Mouse (Mus musculus) small intestine, adult 2 months (tissue): ENCODE data around the gene Col12a1.

ENCODE experiments used
- CTCF ChIP-seq: fragments of 200-500 bp; IDR thresholded peaks from 2 replicates; pipeline ENCODE4 v1.5.1; 2012; ENCODE audit warnings: low read depth, mild to moderate bottlenecking, control low read depth, inconsistent platforms, low read length, moderate library complexity, mixed read lengths; ENCODE audit not compliant: insufficient replicate concordance, insufficient read length; ENCODE audit errors: extremely low read depth
- POLR2A ChIP-seq: fragments of 200-500 bp; IDR thresholded peaks from 2 replicates; pipeline ENCODE4 v1.6.1; 2012; ENCODE audit warnings: low read depth, mild to moderate bottlenecking, control low read depth, inconsistent platforms, low read length, moderate library complexity

DNA sequence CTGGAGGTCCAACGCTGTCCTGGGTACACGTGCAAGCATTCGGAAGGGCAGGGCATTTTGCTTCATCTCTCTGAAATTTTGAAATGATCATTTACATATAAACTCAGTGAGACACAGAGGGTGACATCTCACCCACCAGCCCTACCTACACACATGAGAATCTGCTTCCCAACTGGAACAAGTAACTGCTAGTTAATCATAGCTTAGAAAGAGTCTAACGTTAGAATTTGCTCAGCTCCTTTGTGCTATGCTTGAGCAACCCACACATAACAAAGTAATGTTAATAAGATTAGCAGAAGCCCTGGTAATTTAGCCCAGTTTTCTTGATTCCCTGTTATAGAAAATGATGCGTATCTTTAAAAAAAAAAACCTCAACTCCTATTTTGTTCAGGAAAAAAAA is 102.6 kb downstream of the Col12a1 start:
- TF ChIP-seq CTCF (no peak), POLR2A (no peak)
